Mouse (Mus musculus): ENCODE data around the gene Ntrk3. TPM values are rescaled to one million over a fixed set of nuclear protein-coding genes. Genes with fewer than 3 reads are reported as not detected.

The Ntrk3 gene
- 1.1 and 1.3 TPM in 2 replicates for polyA plus RNA-seq (2014; fragmentation: Nextera tagmentation; extraction: Ambion mirVana)

DNA sequence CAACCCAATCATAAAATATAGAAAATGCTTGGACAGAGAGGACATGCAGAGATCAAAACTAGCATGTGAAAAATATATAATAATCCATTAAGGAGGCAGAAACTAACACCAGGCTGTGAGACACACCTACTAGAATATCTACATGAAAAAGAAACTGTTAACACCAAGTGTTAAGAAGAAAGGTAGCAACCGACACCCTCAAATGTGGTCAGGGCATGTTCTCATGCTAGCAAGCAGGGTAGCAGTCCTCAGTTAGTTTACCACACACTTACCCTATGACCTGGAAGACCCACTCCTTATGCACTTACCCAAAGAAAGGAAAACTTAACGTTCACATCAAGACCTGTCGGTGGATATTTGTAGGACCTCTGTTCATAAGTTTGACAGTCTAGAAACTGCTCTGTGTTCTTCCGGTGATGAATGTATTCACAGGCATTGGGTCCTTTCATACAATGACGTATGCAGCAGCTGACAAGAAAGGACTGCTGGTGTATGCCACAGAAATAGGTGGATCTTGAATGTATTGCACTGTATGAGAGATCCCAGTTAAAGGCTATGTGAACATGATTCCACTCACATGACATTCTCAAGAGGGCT lies at the start of gene Ntrk3:
Gene Ntrk3, minus strand, starts transcription at position 399 of the 597 bp plus-strand sequence.
- Histone ChIP-seq H3K4me1 (ENCODE audit: control insufficient read depth in 2 of 2, insufficient read depth in 2 of 2, low read length in 2 of 2) (no peaks in the 10 kb centered on the region), H3K9me3 (ENCODE audit: control insufficient read depth, low read length) (no peaks in the 10 kb centered on the region), H3K27me3 (ENCODE audit: control insufficient read depth, insufficient read depth, low read length) (no peaks in the 10 kb centered on the region), H3K4me3 (ENCODE audit: control insufficient read depth in 1 of 2, insufficient read depth in 1 of 2, low read depth in 1 of 2, low read length in 2 of 2) (no peak within 1 kb of the TSS), H3K27ac (replicated peaks in 1 of 2; ENCODE audit: control insufficient read depth in 1 of 2, insufficient read depth in 1 of 2, low read depth in 2 of 2, low read length in 2 of 2) (no peak within 1 kb of the TSS), H3K36me3 (ENCODE audit: control insufficient read depth, insufficient read depth, low read length) (no peaks in the 10 kb centered on the region), H3K9ac (ENCODE audit: low read length) (no peak within 1 kb of the TSS), H3K4me2 (ENCODE audit: low read length) (no peak within 1 kb of the TSS)
- 86% methylated on average over 5 of the region's 5 CpGs for WGBS
- ATAC-seq (ENCODE audit: insufficient number of reproducible peaks, insufficient read depth, low FRiP score, low read depth), result no peak

GRCm38 (mm10) chr7:78785906-78786305 lies 48.1 kb upstream of the Ntrk3 start:
- Histone ChIP-seq H3K4me2 (ENCODE audit: low read length) (no peak overlapping the region), H3K4me1 (ENCODE audit: control insufficient read depth in 2 of 2, insufficient read depth in 2 of 2, low read length in 2 of 2) (peaks cover 0 to 16% of the 10 kb centered on the region in 2 experiments; a peak in 2 of 4 replicates), H3K27me3 (ENCODE audit: control insufficient read depth, insufficient read depth, low read length) (no peaks in the 10 kb centered on the region), H3K36me3 (ENCODE audit: control insufficient read depth, insufficient read depth, low read length) (peaks cover 49% of the 10 kb centered on the region), H3K9ac (ENCODE audit: low read length) (no peak overlapping the region), H3K27ac (replicated peaks in 1 of 2; ENCODE audit: control insufficient read depth in 1 of 2, insufficient read depth in 1 of 2, low read depth in 2 of 2, low read length in 2 of 2) (no peak overlapping the region), H3K9me3 (ENCODE audit: control insufficient read depth, low read length) (no peaks in the 10 kb centered on the region), H3K4me3 (ENCODE audit: control insufficient read depth in 1 of 2, insufficient read depth in 1 of 2, low read depth in 1 of 2, low read length in 2 of 2) (no peak overlapping the region)
- 71% methylated on average over 5 of the region's 5 CpGs for WGBS
- ATAC-seq (ENCODE audit: insufficient number of reproducible peaks, insufficient read depth, low FRiP score, low read depth), result no peak

- Histone ChIP-seq H3K4me3 (ENCODE audit: control insufficient read depth in 1 of 2, insufficient read depth in 1 of 2, low read depth in 1 of 2, low read length in 2 of 2) (peak within 1 kb of the TSS; percentile 94 to 96), H3K9me3 (ENCODE audit: control insufficient read depth, low read length) (no peaks in the 10 kb centered on the region), H3K4me1 (ENCODE audit: control insufficient read depth in 2 of 2, insufficient read depth in 2 of 2, low read length in 2 of 2) (peaks cover 0 to 16% of the 10 kb centered on the region in 2 experiments; a peak in 2 of 4 replicates), H3K4me2 (ENCODE audit: low read length) (peak within 1 kb of the TSS; percentile 75), H3K36me3 (ENCODE audit: control insufficient read depth, insufficient read depth, low read length) (peaks cover 50% of the 10 kb centered on the region), H3K9ac (ENCODE audit: low read length) (peak within 1 kb of the TSS; percentile 95), H3K27ac (replicated peaks in 1 of 2; ENCODE audit: control insufficient read depth in 1 of 2, insufficient read depth in 1 of 2, low read depth in 2 of 2, low read length in 2 of 2) (peak within 1 kb of the TSS; percentile 23 to 45), H3K27me3 (ENCODE audit: control insufficient read depth, insufficient read depth, low read length) (no peaks in the 10 kb centered on the region)
- ATAC-seq (ENCODE audit: insufficient number of reproducible peaks, insufficient read depth, low FRiP score, low read depth), result peak; percentile 92
- under 1% methylated on average over 44 of the region's 44 CpGs for WGBS
These were observed 45.1 kb upstream of the Ntrk3 start, which contains the start of the genes Mrps11 and Mrpl46 for GRCm38 (mm10) chr7:78782639-78783581. TSS of gene Mrps11 (plus strand) at chr7:78783119. TSS of gene Mrpl46 (minus strand) at chr7:78783531.

DNA sequence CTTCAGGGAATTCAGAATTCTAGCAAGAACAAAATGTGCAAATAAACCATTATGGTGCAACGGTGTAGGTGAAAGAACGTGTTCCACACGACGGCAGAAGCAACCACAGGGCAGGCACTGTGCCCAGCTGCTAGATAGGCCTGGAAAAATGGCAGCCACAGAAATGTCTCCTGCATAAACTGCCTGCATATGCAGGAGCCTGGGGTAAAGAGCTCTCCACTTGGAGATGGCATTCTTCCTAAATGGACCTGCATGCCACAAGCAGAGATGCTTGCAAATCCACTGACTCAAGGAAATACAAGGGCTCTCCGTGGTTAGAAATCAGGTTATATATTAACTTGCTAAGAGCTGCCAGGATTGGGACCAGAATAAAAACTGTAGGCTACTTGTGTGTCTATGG lies 40.9 kb upstream of the Ntrk3 start:
- no peak for ATAC-seq (ENCODE audit: insufficient number of reproducible peaks, insufficient read depth, low FRiP score, low read depth)
- peaks cover 0 to 12% of the 10 kb centered on the region in 2 experiments; a peak in 2 of 4 replicates for H3K4me1 ChIP-seq (ENCODE audit: control insufficient read depth in 2 of 2, insufficient read depth in 2 of 2, low read length in 2 of 2)
- H3K4me2 ChIP-seq (ENCODE audit: low read length), result no peak overlapping the region
- 92% methylated on average over 5 of the region's 5 CpGs for WGBS
- no peaks in the 10 kb centered on the region for H3K27me3 ChIP-seq (ENCODE audit: control insufficient read depth, insufficient read depth, low read length)
- H3K4me3 ChIP-seq (ENCODE audit: control insufficient read depth in 1 of 2, insufficient read depth in 1 of 2, low read depth in 1 of 2, low read length in 2 of 2), result no peak overlapping the region
- peaks cover 72% of the 10 kb centered on the region for H3K36me3 ChIP-seq (ENCODE audit: control insufficient read depth, insufficient read depth, low read length)
- no peak overlapping the region for H3K27ac ChIP-seq (replicated peaks in 1 of 2; ENCODE audit: control insufficient read depth in 1 of 2, insufficient read depth in 1 of 2, low read depth in 2 of 2, low read length in 2 of 2)
- H3K9ac ChIP-seq (ENCODE audit: low read length), result no peak overlapping the region
- H3K9me3 ChIP-seq (ENCODE audit: control insufficient read depth, low read length), result no peaks in the 10 kb centered on the region

DNA sequence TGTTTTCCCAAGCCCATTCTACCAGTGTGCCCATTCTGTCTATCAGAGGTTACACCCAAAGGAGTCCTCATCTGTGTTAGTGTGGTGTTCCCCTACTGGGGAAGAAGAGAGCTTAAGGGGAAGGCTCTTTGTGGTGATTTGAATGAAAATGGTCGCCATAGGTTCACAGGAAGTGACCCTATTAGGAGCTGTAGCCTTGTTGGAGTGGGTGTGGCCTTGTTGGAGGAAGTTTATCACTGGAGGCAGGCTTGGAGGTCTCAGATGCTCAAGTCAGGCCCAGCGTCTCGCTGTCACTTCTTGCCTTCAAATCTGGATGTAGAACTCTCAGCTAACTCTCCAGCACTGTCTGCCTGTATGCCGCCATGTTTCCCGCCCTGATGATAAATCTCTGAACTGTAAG lies 33.1 kb upstream of the Ntrk3 start:
- 83% methylated on average over 5 of the region's 5 CpGs for WGBS
- no peak for ATAC-seq (ENCODE audit: insufficient number of reproducible peaks, insufficient read depth, low FRiP score, low read depth)
- Histone ChIP-seq H3K4me1 (ENCODE audit: control insufficient read depth in 2 of 2, insufficient read depth in 2 of 2, low read length in 2 of 2) (no peaks in the 10 kb centered on the region; a peak in 1 of 4 replicates), H3K9me3 (ENCODE audit: control insufficient read depth, low read length) (no peaks in the 10 kb centered on the region), H3K9ac (ENCODE audit: low read length) (no peak overlapping the region), H3K27me3 (ENCODE audit: control insufficient read depth, insufficient read depth, low read length) (peaks cover 5% of the 10 kb centered on the region), H3K36me3 (ENCODE audit: control insufficient read depth, insufficient read depth, low read length) (peaks cover 32% of the 10 kb centered on the region), H3K27ac (replicated peaks in 1 of 2; ENCODE audit: control insufficient read depth in 1 of 2, insufficient read depth in 1 of 2, low read depth in 2 of 2, low read length in 2 of 2) (no peak overlapping the region), H3K4me3 (ENCODE audit: control insufficient read depth in 1 of 2, insufficient read depth in 1 of 2, low read depth in 1 of 2, low read length in 2 of 2) (no peak overlapping the region), H3K4me2 (ENCODE audit: low read length) (no peak overlapping the region)

- no peak for ATAC-seq (ENCODE audit: insufficient number of reproducible peaks, insufficient read depth, low FRiP score, low read depth)
- no peaks in the 10 kb centered on the region; a peak in 1 of 4 replicates for H3K4me1 ChIP-seq (ENCODE audit: control insufficient read depth in 2 of 2, insufficient read depth in 2 of 2, low read length in 2 of 2)
- H3K27ac ChIP-seq (replicated peaks in 1 of 2; ENCODE audit: control insufficient read depth in 1 of 2, insufficient read depth in 1 of 2, low read depth in 2 of 2, low read length in 2 of 2), result no peak overlapping the region
- no peak overlapping the region for H3K4me2 ChIP-seq (ENCODE audit: low read length)
- no peak overlapping the region for H3K4me3 ChIP-seq (ENCODE audit: control insufficient read depth in 1 of 2, insufficient read depth in 1 of 2, low read depth in 1 of 2, low read length in 2 of 2)
- H3K9me3 ChIP-seq (ENCODE audit: control insufficient read depth, low read length), result no peaks in the 10 kb centered on the region
- 32% methylated on average over 7 of the region's 7 CpGs for WGBS
- H3K36me3 ChIP-seq (ENCODE audit: control insufficient read depth, insufficient read depth, low read length), result peaks cover 14% of the 10 kb centered on the region
- no peak overlapping the region for H3K9ac ChIP-seq (ENCODE audit: low read length)
- H3K27me3 ChIP-seq (ENCODE audit: control insufficient read depth, insufficient read depth, low read length), result peaks cover 11% of the 10 kb centered on the region
These were observed 31.4 kb upstream of the Ntrk3 start for GRCm38 (mm10) chr7:78769075-78769652.

GRCm38 (mm10) chr7:78767929-78768531 lies 30.2 kb upstream of the Ntrk3 start:
- Histone ChIP-seq H3K36me3 (ENCODE audit: control insufficient read depth, insufficient read depth, low read length) (peaks cover 3% of the 10 kb centered on the region; the same call in 1 of the 2 replicates), H3K27ac (replicated peaks in 1 of 2; ENCODE audit: control insufficient read depth in 1 of 2, insufficient read depth in 1 of 2, low read depth in 2 of 2, low read length in 2 of 2) (no peak overlapping the region), H3K9me3 (ENCODE audit: control insufficient read depth, low read length) (no peaks in the 10 kb centered on the region), H3K9ac (ENCODE audit: low read length) (no peak overlapping the region), H3K27me3 (ENCODE audit: control insufficient read depth, insufficient read depth, low read length) (peaks cover 11% of the 10 kb centered on the region), H3K4me2 (ENCODE audit: low read length) (no peak overlapping the region), H3K4me3 (ENCODE audit: control insufficient read depth in 1 of 2, insufficient read depth in 1 of 2, low read depth in 1 of 2, low read length in 2 of 2) (no peak overlapping the region), H3K4me1 (ENCODE audit: control insufficient read depth in 2 of 2, insufficient read depth in 2 of 2, low read length in 2 of 2) (no peaks in the 10 kb centered on the region; a peak in 1 of 4 replicates)
- ATAC-seq (ENCODE audit: insufficient number of reproducible peaks, insufficient read depth, low FRiP score, low read depth), result no peak
- WGBS, result 81% methylated on average over 12 of the region's 12 CpGs

All from heart, embryonic 14.5 days (tissue).